Mouse (Mus musculus) left cerebral cortex, adult 9 months (tissue): ENCODE measurements around the gene Klk8.

Experiments
- DNase-seq, 2 experiments: peaks; one replicate each; pipeline ENCODE4 v3.0.0; 2022; ENCODE audit warnings: low spot score in 2 of 2

Gene Klk8

DNA sequence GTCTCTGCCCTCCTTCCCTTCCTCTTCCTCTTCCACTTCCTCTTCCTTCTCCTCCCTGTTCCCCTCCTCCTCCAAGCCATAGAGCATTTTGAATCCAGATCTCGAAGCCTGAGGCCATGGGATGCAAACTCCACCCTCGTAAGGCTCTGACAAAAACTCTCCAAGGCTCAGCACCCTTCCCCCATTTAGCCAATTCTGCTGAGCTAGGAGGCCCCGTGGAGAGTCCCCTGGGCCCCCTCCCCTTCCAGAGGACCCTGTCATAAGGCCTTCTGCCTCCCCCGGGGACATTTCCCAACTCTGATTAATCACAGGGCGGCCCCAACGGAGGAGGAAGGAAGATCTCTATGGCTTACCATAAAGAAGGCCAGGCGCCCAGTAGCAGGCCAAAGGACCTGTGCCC lies 5.8 kb upstream of the Klk8 start, which contains the start of gene Klk9:
Klk9 (plus strand) TSS at position 301 of the 400 bp plus-strand sequence.
- DNase-seq, result no peak

DNA sequence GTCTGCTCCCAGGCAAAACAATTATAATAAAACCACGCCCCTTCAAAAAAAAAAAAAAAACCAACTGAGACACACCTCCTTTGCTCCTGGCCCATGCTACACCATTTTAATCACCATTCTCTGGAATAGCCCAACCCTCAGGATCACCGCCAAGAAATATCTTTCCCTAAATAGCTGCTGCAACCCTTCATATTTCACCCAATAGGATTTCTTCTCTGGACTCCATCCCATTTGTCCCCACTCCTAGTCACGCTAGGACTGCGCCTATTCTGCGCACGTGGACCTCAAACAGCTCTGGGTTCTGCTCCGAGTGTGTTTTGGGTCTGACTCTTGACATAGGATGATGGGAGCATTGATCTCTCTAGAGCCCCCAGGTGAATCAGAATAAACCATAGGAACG lies 1.0 kb upstream of the Klk8 start:
- DNase-seq, result no peak

DNA sequence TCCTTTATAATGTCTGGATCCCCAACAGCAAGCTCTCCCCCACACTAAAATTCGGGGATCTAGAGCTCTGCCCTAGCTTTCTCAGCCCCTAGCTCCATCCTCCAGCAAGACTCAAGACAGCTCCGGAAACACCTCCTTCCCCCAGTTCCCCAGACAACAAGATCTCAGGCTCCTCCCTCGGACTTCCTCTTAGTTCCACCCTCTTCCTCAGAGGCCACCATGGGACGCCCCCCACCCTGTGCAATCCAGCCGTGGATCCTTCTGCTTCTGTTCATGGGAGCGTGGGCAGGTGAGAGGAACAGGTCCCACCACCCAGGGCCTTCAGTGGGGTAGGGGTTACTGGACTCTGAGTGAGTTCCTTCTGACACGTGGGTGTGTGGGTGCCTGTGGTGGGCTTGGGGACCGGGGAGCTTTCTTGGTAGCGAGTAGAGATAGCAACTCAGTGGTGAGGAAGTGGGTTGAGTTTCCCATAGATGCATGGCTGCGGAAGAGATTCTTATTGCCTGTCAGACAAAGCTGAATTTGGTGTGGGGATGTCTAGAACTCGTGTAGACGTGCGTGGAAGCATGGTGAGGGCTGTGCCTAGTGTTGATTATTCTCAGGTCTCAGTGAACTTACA lies 576 bp downstream of the Klk8 start:
- DNase-seq, result no peak

DNA sequence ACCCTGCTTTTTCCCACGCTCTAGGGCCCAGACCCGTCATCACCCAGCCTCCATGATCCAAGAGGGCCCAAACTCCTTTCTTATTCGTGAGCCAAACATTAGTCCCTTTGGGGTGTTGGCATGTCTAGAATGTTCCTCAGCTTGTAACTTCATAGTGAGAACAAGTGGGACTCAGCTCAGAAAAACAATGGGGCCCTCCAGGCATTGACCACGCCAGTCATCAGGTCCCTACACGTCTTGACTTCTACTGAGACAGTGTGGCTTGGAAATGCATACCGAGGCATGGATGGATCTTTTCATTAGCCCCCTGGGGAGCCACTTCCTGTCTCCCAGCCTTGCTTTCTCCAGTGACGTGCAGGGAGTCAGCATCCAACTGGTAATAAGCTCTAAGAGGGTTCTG lies 2.5 kb downstream of the Klk8 start:
- DNase-seq, result no peak

DNA sequence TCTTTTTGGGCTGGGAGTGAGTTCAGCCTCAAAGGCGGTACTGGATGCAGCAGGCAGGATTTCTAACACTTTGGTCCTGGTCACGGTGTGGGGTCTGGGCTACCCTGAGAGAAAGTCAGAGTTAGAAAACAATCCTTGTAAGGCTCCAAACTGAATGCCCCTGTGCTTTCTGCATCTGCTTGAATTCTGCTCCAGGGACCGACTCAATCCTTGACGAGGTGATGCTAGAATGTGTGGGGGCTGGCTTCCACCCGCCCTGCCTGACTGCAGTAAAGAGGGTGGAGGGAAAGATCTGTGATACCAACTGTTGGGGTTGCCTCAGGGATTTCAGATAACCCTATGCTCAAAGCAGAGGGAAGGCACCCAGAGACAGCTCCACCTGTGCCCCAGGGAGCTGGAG lies 13.6 kb downstream of the Klk8 start, which contains the start of gene Klk7:
Klk7 (plus strand) TSS at position 301 of the 400 bp plus-strand sequence.
- DNase-seq, result no peak

DNA sequence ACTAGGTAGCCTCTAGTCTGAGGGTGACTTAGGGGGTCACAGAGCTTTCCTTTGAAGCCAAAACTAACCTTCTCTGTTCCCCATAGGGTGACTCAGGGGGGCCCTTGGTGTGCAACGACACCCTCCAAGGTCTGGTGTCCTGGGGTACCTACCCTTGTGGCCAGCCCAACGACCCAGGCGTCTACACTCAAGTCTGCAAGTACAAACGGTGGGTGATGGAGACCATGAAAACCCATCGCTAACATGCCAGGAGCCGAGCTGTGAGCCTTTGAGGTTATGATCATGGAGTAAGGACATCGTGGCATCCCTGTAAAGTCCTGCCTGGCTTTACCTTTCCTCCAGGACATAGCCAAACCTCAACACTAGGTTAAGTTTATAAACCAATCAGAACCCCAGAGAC lies 17.8 kb downstream of the Klk8 start:
- DNase-seq, result no peak

DNA sequence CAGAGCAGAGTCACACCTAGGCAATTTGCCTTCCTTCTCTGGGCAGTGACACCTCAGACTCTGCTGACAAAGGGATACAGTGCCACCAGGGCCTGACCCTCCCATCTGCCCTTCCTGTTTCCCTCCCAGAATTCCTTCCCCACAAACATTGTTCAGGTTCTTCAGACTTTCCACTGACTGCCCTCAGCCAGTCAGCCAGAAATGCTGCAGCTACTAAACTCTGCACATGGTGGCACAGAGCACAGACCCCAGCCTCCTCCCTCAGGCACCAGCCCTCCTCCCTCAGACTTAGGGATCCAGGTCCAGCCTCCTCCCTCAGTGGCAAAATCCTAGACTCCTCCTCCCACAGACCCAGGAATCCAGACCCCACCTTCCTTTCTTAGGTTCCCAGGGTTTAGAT lies 19.4 kb downstream of the Klk8 start:
- DNase-seq, result no peak

DNA sequence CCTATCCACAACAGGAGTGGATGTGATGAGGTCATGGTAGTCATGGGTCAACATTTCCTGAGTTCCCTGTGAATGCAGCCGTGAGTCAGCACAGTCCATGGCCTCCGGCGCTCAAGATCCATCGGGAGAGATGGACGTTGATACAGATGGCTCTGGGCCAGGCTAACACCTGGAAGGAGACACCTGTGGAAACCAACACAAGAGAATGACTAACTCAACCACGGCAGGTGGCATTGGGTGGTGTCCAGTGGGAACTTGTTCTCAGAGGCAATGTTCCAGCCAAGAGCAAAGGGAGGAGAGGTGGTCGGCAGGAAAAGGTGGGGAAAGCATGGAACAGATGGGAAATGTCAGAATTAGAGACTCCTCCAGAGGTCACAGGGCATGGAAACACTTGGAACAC lies 24.2 kb downstream of the Klk8 start:
- DNase-seq, result no peak

DNA sequence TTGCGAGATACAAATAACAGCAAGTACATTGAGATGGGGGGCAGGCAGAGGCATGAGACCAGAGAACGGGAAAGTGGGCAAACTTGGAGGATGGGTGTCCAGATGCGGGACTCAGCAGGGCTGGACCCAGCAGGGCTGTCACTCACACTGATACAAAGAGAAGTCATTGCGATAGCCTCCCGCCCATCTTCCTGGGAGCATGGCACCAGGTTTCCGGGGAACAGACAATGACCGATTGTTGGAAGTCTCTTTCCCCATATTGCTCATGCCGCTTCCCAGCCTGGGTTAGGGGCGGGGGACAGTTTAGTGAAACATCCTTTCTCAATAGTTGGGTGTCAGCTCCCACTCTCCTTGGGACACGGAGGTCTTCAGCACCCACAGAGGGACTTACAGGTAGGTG lies 26.8 kb downstream of the Klk8 start, which contains the start of gene Klk6:
Klk6 (plus strand) TSS at position 301 of the 400 bp plus-strand sequence.
- DNase-seq, result no peak

DNA sequence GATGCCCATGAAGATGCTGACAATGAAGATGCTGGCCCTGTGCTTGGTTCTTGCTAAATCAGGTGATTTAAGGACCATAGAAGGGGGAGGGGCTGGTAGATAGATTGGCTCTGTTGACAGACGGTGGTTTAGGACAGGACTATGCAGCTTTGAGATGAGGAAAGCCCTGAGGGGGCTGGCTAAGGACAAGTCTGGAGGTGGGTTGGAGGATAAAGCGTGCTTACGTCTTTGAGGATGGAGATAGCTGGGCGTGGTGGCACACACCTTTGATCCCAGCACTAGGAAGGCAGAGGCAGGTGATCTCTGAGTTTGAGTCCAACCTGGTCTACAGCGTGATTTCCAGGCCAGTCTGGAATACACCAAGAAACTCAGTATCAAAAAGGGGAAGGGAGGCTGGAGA lies 28.7 kb downstream of the Klk8 start:
- DNase-seq, result no peak

DNA sequence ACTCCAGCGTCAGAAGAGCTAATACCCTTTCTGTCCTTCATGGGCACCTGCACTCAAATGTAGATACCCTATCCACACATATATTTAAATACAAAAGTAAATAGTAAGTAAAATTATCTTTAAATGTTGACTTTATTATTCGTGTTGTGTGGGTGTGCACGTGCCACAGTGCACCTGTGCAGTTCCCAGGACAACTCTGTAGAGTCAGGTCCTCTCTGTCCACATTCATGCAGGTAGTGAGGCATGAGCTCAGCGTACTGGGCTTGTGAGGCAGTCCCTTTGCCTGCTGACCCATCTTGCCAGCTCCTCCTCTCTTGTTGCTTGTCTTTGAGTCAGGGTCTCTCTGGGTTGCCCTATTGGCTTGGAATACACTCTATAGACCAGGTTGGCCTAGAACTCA lies 30.3 kb downstream of the Klk8 start:
- DNase-seq, result no peak

DNA sequence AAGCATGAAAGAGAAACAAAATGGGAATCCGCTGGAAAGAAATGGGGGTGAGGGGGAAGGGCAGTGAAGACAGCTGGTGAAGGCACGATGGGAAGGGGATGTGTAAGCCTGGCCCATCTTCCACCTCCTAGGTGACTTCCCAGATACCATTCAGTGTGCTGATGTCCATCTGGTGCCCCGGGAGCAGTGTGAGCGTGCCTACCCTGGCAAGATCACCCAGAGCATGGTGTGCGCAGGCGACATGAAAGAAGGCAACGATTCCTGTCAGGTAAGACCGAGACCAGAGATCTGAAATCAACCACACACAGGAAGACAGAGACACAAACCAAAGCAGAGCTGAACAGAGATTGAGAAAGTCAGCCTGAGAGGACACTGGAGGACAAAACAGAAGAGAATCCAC lies 31.6 kb downstream of the Klk8 start:
- DNase-seq, result no peak

DNA sequence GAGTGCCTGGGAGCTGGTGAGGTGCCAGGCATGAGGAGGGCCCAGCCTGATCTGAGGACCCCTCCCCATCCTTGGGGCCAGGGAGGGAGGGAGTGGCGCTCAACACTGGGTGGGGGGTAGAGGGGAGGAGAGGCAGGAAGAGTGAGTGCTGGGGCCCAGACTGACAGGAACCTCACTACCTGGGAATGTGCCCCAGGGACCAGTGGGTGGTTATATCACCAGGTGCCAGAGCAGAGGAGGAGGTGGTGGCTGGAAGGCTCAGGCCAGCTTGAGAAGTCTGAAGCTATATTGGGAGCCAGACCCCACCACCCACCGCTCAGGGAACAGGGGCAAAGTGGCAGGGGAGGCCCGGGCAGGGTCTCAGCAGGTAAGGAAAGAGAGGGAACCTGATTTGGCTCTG lies 44.3 kb downstream of the Klk8 start, which contains the start of gene Klk5:
Klk5 (plus strand) TSS at position 271 of the 400 bp plus-strand sequence.
- DNase-seq, result no peak

DNA sequence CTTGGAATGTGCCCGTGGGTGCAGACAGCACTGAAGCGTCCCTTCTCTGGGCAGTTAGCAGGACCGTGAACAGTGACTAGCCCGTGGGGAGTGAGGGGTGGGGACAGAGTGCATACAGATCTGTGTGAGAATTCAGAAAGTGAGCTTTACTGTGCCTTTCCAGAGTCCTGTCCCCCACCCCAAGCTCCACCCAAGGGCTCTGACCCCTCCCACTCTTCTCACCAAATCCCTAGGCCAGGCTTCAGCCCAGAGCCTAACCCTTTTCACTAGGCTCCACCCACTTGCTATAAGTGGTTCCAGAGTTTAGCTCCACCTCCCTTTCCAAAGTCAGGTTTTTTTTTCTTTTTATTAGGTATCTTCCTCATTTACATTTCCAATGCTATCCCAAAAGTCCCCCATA lies 46.4 kb downstream of the Klk8 start:
- DNase-seq, result no peak

DNA sequence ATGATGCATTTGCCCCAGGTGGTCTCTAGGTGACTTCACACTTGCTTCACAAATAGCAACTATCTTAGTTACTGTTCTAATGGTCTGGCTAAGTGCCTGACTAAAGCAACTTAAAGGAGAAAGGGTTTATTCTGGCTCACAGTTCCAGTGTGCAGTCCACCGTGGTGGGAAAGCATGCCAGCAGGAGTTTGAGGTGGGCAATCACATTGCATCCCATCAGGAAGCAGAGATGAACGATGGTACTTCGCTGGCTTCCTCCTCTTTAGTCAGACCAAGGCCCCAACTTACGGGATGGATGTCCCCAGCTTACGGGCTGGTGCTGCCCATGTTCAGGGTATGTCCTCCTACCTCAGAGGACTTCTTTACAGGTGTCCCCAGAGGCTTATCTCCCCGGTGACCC lies 54.2 kb downstream of the Klk8 start:
- DNase-seq, result no peak
